Mouse (Mus musculus) heart, postnatal 36 days (tissue): ENCODE data around the gene Olfr523. TPM values are rescaled to one million over a fixed set of nuclear protein-coding genes. Genes with fewer than 3 reads are reported as not detected.
"Not testable (repeated sequence)": the region's sequence is repeated elsewhere in the genome, so short reads cannot be mapped to it uniquely, and the experiment has no call there.

Experiments
- DNase-seq, 2 experiments: peaks; one replicate each; pipeline ENCODE4 v3.0.0; 2021 to 2022
- intact Hi-C: fragments of 180-260 bp; cut with DNase I; formaldehyde crosslinking; loops from one replicate; pipeline ENCODE4 v1.15.1; 2025
- total RNA-seq, 2 experiments: library from RNA; stranded (reverse); gene quantifications; 2 replicates each; pipeline ENCODE4 v1.2.3; 2021

Gene Olfr523
- total RNA-seq: not detected

DNA sequence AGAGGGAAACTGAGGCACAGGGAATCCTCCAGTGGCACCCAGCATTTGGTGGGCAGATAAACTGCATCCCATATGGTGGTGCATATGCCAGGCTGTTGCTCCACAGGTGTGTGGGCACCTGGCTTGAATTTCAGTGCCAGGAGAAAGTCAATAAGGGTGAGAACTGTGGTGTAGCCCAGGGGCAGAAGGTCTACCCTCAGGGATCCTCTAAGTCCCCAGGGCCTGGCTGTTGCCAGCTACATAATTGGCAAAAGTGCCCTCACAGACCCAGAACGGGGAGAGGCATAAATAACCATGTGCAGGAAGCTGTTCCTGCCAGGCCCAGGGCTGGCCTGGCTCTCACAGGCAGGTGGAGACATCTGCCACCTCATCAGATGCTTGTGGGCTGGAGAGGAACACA is at the start of gene Olfr523:
Gene Olfr523, plus strand, starts transcription at position 282 of the 400 bp plus-strand sequence.
- intact Hi-C loops: no loop called here
- no peak for DNase-seq

DNA sequence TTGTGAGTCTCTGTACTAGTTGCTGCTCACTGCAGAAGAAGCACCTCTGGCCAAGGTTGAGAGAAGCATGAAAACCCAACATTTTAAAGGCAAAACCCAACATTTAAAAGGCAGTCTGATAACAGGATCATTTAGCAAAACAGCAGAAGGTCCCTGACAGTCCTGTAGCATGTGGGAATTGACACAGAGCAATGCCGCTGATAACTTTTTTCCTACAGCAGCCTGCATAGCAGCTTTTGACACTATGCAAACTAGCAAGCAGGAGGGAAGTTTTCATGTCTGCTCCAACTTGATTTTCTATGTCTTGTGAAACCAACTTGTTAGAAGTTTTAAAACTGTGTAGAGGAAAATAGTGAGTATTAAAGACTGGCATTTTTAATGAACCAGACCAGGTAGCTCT is 48.6 kb upstream of the Olfr523 start:
- intact Hi-C loops: loop anchor here (5.0 to 10.0 kb wide), 2 partner anchors 87 to 440 kb away; partner anchors contain the start of genes Cfap46, Tubgcp2 and Zfp511
- no peak for DNase-seq

DNA sequence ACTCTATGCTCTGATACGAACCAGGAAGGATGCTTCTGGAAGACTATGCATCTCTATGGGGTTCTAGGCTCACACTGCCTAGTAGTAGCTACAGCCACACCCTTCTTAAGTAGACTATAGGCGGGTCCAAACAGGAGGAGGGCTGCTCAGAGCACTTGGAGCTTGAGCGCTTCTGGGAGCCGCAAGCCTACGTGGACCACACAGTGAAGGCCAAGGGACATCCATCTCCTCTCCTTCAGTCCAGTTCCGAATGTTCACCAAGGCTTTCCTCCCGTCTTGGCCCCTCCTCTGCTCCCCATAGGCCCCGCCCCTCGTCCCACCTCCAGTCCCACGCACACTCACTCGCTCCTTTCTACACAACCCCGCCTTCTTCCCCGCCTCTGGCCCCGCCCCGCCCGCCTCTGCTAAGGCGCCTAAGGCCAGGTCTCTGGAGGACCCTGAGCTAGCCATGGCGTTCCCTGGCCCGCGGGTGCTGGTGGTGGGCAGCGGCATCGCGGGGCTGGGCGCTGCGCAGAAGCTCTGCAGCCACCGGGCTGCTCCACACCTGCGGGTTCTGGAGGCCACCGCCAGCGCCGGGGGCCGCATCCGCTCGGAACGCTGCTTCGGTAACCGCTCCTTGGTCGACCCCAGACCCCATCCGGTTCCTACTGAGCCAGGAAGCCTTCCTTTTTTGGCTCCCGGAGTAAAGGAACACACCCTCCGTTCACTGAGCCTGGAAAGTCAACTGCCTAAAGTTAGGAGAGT is 47.6 kb upstream of the Olfr523 start:
- peak; percentile 92 to 94 for DNase-seq
- intact Hi-C loops: loop anchor here (10.0 kb wide), 1 partner anchor 441 kb away; the partner anchor contains the start of gene Cfap46

DNA sequence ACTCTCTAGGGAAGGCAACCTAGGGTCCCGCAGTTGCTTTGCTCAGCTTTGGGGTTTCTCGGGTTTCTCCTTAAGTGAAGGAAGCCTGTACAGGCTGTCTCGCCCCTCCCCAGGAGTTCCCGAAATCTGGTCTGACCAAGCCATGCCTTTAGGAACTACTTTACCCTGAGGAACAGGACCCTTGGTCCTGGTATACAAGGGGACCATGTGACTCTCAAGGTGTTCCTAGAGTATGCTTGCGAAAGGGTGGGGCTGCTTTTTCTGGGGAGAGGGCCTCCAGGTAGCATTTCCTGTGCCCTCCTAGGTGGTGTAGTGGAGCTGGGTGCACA is 47.0 kb upstream of the Olfr523 start:
- intact Hi-C loops: loop anchor here (10.0 kb wide), 1 partner anchor 441 kb away; the partner anchor contains the start of gene Cfap46
- DNase-seq: no peak

DNA sequence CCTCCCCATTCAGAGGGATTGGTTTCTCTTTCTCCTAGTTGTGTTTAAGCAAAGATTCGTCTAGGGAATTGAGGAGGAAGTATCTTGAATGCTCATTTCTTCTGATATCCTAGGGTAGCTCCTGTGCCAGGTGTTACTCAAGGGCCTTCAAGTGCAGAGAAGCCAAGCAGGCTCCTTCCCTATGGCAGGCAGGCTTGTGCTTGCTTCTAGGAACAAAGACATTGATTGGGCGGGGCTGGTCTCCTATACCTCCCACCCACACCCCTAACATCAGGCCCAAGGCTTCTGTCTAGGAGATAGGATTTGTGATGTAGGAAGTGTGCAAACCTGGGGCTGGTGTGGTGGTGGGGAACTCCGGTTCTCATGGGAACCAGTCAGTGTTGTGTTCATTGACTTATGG is 46.1 kb upstream of the Olfr523 start:
- intact Hi-C loops: loop anchor here (10.0 kb wide), 1 partner anchor 442 kb away; the partner anchor contains the start of gene Cfap46
- no peak for DNase-seq

DNA sequence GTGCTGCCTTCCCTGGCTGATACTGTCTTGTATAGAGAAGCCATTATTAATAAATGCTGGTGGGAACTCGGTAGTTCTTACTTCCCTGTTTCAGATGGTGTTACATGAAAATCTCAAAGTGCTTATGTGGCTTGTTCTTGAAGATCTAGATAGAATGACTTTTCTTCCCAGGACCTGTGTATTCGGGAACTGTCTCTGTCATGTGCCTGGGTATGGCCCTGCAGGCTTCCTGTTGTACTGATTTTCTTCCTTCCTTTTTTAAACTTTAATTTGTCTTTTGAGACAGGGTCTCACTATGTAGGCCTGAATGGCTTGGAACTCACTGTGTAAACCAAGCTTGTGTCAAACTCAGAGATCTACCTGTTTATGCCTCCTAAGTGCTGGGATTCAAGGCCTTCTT is 45.1 kb upstream of the Olfr523 start:
- DNase-seq: no peak
- intact Hi-C loops: loop anchor here (10.0 kb wide), 1 partner anchor 443 kb away; the partner anchor contains the start of gene Cfap46

DNA sequence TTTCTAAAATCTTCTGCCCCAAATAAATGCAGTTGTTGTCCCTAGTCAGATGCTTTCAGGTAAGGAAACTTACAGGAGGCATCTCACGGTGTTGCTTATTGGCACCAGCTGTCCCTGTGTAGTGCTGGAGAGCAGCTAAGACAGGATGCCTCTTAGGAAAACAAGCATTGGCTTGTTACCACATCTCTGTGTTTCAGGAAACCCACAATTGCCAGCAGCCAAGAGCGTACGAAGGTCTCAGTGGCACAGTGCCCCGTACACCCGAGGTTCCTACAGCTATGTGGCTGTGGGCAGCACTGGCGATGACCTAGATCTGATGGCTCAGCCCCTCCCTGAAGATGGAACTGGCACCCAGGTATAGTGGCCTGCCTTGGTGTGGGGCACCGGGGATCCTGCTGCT is 40.8 kb upstream of the Olfr523 start:
- intact Hi-C loops, DNase-seq: not testable (repeated sequence)

DNA sequence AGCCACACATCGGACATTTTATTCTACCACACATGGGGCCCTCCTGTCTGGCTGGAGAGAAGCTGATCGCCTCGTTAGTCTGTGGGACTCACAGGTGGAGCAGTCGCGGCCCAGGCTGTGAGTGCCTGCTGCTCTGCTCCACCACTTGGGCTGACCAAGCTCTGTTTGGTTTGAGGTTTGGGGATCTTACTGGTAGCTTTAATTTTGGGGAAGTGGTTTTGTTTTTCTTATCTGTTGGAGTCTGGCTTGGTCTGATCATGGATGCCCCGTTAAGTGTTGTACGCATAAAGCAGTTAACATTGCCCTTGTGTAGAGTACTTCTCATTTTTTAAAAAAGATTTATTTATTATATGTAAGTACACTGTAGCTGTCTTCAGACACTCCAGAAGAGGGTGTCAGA is 39.0 kb upstream of the Olfr523 start:
- DNase-seq, intact Hi-C loops: not testable (repeated sequence)

DNA sequence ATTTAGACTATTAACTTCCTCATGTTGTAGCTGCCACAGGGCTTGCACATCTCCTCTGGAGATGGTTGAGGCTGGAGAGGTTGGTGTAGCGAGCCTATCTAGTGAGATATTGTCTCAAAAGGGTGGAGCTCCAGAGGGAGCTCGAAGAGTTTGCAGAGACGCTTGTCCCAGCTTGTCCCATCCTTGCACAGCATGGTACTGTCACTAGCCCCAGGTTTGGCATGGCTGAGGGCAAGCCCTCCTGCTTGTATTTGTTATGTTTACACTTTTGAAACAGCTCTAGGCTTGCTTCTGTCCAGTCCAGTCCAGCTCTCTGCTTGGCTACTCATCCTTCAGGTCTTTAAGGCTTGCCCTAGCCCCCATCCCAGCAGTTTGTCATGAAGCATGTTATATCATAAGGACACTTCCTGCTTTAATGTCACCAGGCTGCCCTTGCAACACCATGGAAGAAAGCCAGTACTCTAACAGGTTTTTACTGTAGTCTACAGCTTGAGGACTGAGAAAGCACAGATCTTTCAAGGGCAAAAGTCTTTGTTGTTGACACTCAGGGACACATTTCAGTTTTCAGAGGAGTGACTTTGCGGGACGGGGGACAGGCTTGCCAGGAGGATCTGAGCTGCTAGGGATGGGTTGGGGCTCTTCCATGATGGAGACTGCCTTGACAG is 37.8 kb upstream of the Olfr523 start:
- no peak for DNase-seq
- intact Hi-C loops: loop anchor here (5.0 kb wide), 1 partner anchor 98 kb away; the partner anchor contains the start of genes Tubgcp2 and Zfp511

DNA sequence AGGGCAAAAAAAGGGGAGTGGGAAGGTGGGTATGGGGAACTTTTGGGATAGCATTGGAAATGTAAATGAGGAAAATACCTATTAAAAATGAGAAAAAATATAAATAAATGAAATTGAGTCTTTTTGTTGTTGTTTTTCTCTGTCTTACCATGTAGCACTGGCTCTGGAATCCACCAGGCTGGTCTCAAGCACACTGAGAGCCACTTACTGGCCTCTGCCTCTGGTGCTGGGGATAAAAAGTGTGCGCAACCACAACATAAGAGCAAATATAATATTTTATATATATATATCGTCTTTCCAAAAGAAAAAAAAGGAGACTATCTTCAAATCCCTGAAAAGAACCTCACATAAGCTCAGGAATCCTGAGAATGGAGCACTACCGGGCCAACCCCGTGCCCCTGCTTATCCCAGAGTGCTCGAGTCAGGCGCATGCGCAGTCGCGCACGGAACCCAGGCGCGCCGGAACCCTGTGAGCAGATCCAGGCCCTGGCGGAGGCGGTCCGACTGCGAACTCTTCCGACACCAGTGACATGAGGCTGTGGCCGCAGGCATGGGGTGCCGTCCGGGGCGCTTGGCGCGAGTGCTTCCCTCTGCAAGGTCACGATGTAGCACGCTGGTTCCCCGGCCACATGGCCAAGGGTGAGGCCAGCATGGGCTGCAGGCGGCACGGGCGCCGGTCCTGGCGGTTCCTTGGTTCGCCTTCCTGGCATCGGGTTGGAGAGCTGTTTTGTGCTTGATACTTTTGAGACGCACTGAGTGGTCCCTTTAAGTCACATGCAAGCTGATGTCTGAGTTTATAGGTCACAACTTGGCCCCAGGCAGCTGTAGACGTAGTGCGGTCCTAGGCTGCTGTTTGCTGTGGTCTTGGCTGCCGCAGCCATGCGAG is 35.6 kb upstream of the Olfr523 start, which contains the start of gene Mtg1:
Gene Mtg1, plus strand, starts transcription at position 430 of the 886 bp plus-strand sequence.
- DNase-seq: peak; percentile 97 to 100
- intact Hi-C loops: loop anchor here (1.0 to 5.0 kb wide), 2 partner anchors 21 to 100 kb away; partner anchors contain the start of genes Echs1, Tubgcp2 and Zfp511

DNA sequence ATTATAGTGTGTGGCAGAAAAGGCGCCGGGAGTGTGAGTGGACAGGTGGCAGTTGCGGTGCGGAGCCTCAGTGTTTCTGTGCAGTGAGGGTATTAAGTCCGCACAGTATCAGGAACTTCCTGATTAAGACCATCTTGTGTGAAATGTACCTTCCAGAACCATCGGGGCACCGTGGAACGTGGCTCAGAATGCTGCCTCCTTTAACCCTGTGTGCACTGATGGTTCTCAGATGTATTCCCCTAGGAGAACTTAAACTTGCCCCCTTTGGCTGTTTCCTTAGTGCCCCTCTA is 35.1 kb upstream of the Olfr523 start:
- no peak for DNase-seq
- intact Hi-C loops: loop anchor here (1.0 to 5.0 kb wide), 2 partner anchors 22 to 101 kb away; partner anchors contain the start of genes Echs1, Tubgcp2 and Zfp511

DNA sequence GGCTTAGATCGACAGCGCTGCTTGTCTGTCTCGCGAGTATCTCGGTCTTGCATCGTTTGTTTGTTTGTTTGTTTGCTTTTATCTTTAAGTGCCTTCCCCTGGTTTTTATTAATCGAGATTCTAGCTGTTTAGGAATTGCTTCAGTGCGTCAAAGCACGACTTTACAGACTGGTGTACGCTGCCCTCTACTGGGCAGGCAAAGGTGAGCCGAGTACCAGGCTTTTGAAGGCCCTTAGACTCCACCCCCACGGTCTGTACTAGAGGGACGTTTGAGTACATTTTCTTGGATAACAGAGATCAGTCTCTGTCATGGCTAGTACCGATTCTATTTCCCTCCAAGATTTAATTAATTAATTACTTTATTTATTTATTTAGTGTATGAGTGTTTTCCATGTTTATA is 31.7 kb upstream of the Olfr523 start:
- peak; percentile 62 to 68 for DNase-seq
- intact Hi-C loops: loop anchor here (1.0 to 5.0 kb wide), 2 partner anchors 63 to 174 kb away; no protein-coding TSS in a partner anchor

DNA sequence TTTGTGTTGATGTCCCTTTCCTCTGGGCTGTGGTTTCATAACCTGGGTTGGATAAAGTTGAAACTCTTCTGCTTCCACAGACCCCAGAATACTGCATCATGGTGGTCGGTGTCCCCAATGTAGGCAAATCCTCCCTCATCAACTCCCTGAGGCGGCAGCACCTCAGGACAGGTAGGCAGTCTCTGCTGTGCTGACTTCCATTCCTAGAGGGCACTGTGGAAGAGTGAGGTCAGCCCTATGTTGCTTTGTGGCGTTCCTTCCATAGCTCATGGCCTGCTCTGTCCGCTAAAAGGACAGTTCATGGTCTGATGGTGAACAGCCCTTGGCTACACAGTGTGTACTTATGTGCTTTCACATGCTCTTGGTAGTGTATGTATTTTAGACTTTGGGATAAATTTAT is 28.5 kb upstream of the Olfr523 start:
- intact Hi-C loops: loop anchor here (5.0 kb wide), 1 partner anchor 177 kb away; no protein-coding TSS in a partner anchor
- DNase-seq: no peak

DNA sequence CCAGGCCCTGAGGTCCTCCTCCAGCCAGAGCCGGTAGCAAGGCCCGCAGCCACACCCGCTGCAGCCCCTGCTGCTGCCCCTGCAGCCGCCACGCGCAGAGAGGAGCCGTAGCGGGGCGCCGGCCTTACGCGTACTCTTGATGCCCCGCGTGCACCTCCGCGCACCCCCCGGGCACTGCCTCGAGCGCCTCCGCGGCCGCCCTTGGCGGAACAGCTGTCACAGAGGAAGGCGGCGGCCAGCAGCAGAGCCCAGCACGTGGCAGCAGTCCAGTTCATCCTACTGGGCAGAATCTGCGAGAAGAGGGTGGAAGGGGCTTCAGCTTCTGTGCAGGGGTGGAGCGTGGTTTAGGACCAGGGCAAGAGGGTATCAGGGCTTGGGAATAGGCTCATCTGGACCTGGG is 19.6 kb upstream of the Olfr523 start:
- intact Hi-C loops: no loop called here
- DNase-seq: peak in 1 of 2 experiments; percentile 13

DNA sequence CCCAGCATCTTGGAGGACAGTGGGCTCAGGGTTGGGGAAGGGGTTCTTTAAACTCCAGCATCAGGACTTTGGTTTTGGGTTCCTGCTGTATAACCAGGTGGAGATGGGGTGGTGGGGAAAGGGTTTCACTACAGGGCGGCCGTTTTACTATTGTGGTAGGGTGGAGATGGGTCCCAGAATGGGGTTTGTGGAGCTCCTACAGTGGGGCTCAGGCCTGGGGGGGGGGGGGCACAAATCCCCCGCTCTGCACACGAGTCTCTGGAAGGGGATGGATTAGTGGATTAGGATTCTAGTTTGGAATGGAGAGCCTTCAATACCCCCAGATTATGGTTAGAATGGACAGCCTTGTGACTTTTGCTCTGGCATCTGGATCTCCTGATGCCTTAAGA is 19.2 kb upstream of the Olfr523 start:
- intact Hi-C loops: no loop called here
- DNase-seq: no peak

DNA sequence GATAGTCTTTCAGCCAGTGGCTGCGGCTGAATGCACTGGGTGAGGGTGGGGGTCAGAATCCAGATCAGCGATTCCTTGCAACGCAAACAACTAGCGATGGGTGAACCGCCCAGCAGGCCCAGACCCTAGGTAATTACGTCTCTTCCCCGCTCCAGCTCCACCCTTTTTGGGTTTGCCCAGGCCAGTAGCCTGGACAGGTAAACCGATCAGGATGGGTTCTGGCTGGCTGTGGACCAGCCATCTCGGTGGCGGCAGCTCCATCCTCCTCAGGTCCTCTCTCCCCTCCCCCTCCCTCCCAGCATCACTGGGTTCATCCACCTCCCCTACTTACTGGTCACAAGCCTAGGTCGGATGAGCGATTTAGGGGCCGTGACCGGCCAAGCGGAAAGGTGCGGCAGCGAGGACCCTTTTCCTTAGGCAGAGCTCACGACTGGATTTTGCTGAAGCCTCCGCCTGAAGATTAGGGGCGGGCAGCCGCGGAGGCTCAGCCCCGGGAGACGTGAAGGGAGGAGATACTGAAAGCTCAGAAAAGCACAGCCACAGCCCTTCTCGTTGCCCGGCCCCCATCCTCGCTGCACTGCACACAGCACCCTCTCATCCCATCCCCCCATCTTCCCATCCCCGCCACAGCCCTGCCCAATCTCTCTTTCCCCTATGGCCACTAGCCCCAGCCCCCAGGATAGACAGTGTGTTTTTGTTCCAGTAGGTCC is 18.6 kb upstream of the Olfr523 start, which contains the start of gene Sprn:
Gene Sprn, minus strand, starts transcription at position 660 of the 710 bp plus-strand sequence.
- peak in 1 of 2 experiments; percentile 13 for DNase-seq
- intact Hi-C loops: no loop called here

DNA sequence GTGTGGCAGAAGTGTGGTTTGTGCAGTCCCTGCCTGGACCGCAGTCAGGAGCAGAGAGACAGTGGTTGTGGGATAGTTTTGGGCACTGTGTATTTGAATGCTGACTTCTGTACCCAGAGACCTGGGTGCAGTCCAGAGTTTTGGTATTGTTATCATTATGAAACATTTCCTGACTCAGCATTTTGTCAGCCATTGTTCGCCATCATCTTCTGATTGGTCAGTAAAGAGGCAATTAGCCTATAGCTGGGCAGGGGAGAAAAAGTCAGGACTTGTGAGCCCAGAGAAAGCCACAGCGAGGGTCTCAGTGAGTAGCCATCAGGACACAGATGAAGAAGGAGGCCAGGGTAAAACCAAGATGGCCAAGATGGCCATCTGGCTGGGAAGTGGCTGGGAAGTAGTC is 12.7 kb upstream of the Olfr523 start:
- no peak for DNase-seq
- intact Hi-C loops: no loop called here

DNA sequence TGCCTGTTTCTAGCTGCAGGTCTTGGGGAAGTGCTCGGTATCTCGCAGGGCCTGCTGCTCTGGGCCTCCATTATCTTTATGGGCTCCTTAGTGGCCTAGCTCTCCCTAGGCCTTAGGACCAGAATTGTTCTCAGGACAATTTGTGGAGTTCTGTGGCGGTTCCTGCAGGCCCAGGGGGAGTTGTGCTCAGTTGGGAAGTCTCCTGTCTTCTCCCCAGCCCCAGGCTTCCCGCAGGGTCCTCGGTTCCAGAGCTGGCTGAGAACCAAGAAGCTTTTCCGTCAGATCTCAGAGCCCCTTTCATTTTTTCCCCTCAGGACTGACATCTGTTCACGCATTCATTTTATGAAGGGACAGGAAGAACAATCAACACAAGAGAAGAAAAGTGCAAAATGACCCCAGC is 8.4 kb upstream of the Olfr523 start, which contains the start of gene Olfr522:
Gene Olfr522, minus strand, starts transcription at position 101 of the 400 bp plus-strand sequence.
- intact Hi-C loops: no loop called here
- no peak for DNase-seq

DNA sequence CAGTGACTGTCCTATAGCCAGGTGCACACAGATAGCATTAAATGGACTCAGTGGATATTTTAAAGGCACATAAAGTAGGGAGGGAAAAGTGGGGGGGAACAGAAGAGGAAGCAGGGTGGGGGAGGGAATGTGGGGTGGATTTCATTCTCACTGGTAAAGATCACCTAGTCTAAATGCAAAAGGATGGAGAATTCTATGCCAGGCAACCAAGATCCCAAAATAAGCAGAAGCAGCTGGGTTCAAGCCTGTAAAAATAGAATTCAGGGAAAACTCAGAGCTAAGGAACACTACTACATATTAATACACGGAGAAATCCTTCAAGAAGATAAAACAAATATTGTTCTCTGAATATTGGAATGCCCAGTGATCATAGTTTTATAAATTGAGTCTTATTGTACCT is 5.1 kb upstream of the Olfr523 start:
- intact Hi-C loops: no loop called here
- DNase-seq: no peak

DNA sequence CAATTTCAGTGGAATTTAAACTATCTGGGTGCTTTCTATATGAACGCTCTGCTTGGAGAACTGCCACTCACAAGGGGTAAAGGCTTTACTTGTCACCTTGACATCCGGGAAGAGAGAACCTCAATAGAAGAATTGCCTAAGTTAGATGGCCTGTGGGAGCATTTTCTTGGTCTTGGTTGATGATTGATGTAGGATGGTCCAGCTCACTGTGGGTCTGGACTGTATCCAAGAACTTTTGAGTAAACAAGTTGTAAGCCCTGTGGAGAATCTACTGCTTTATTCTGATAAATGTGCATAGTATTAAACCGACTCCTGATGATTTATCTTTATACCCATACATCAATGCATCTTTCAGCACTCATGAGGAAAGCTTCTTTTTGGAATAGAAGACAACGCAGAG is 3.6 kb upstream of the Olfr523 start:
- no peak for DNase-seq
- intact Hi-C loops: no loop called here
